Mouse (Mus musculus): Measurements from ENCODE around the gene Ube3a.
A peak's percentile ranks its signal among the peaks of the same experiment; 100 is the strongest.

The Ube3a gene

GRCm38 (mm10) chr7:59228045-59228865 is at the start of gene Ube3a:
Ube3a (plus strand) TSS chr7:59228750.
- peak; percentile 92 to 94 for DNase-seq (ENCODE audit: low spot score in 2 of 2)

DNA sequence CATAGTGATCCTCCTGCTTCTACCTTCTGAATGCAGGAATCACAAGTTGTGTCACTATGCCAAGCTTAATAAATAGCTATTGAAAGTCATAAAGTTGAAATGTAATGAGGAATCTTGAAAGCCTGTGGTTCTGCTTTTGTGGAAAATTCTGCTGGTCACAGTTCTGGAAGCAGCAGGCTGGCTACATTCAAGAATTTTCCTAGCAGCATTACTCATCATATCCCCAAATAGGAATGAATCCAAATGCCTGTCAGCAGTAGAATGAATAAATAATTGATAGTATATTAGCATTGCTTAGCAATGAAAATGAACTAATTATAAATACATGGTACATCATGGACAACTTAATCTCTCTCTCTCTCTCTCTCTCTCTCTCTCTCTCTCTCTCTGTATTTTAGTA is 35.7 kb upstream of the Ube3a start:
- DNase-seq (ENCODE audit: low spot score in 2 of 2) = no peak

GRCm38 (mm10) chr7:59214911-59215310 is 13.6 kb upstream of the Ube3a start:
- DNase-seq (ENCODE audit: low spot score in 2 of 2) = no peak

DNA sequence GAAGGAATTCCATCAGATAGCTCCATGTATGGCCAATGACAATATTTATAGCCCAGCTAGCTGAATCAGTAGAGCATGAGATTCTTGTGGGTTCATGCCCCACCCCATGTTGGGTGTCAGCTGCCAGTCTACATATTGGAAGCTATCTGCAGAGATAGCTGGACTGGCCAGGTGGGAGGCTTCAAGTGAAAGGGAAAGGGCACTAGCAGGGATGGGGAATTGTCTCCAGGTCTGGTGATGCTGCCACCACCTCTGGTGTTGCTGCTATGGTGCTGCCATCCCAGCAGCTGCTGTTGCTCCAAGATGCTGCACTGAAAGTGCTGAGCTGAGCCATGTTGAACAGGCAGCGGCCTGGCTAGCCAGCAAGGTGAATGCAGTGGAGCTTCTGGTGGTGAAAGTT is 7.3 kb upstream of the Ube3a start:
- DNase-seq (ENCODE audit: low spot score in 2 of 2) = no peak

DNA sequence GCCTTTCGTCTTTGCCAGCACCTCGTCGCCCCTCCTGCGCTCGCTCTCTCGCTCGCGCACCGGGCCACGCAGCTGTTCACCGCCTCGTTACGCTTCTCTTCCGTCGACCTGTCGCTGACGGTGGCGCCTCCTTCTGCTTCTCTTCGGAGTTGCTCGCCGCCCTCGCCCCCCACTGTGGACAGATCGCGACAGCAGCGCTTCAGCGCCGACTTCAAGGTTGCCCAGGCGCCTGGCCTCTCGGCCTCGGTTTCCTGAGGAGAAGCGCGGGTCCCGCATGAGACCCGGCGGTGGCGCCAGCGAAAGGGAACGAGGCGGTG is 274 bp downstream of the Ube3a start:
- DNase-seq (ENCODE audit: low spot score in 2 of 2) = no peak

GRCm38 (mm10) chr7:59229183-59229911 is 797 bp downstream of the Ube3a start:
- DNase-seq (ENCODE audit: low spot score in 2 of 2) = peak in 1 of 2 experiments; percentile 16

DNA sequence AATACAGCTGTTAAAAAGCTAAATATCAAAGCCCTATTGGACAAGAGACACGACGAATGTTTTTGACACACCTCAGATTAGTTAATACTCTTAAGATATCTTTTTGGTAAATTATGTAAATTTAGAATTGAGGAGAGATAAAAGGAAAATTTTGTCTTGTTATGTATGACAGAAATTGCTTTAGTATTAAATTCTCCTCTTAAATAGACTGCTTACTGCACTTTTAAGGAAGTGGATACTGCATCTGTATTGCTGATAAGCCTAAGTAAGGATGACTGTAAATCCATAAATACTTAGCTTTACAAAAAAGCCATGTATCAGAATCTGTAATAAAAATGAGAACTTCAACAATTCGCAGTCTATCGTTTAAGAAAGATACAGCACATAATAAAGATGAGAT is 1.8 kb downstream of the Ube3a start:
- DNase-seq (ENCODE audit: low spot score in 2 of 2) = no peak

DNA sequence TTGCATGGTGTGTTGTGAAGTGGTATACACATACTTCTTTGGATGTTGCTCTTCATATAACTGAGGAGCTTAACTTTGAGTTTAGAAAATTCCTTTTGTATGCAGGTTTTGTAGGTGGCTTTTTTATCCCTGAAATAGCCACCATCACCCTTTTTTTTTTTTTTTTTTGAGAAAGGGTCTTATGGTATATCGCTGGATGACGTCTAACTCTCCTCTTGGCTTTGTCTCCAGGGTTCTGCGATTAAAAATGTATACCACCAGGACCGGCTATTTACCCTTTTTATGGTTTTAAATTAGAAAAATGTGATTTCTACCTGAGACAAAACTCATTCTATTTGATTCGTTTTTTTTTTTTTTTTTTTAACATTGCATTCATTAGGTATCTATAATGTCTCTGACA is 2.2 kb downstream of the Ube3a start:
- no peak for DNase-seq (ENCODE audit: low spot score in 2 of 2)

GRCm38 (mm10) chr7:59231960-59232359 is 3.4 kb downstream of the Ube3a start:
- DNase-seq (ENCODE audit: low spot score in 2 of 2) = no peak

- DNase-seq (ENCODE audit: low spot score in 2 of 2) = no peak
These were observed 6.3 kb downstream of the Ube3a start for GRCm38 (mm10) chr7:59234773-59235401.

DNA sequence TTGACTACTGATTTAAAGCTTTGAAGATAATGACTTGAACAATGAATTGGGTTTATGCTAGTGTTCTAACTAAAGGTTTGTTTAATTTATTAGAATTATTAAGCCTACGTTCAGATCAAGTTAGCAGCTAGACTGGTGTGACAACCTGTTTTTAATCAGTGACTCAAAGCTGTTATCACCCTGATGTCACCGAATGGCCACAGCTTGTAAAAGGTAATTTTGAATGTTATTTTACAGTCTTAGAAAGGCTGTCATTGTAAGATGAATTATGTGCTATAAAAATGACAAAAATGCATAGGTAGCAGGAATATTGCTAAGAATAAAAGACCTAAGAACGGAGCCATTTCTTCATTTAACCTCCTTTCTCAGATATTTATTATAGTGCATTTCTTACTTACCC is 14.7 kb downstream of the Ube3a start:
- no peak for DNase-seq (ENCODE audit: low spot score in 2 of 2)

- no peak for DNase-seq (ENCODE audit: low spot score in 2 of 2)
These were observed 17.0 kb downstream of the Ube3a start for GRCm38 (mm10) chr7:59245541-59245940.

DNA sequence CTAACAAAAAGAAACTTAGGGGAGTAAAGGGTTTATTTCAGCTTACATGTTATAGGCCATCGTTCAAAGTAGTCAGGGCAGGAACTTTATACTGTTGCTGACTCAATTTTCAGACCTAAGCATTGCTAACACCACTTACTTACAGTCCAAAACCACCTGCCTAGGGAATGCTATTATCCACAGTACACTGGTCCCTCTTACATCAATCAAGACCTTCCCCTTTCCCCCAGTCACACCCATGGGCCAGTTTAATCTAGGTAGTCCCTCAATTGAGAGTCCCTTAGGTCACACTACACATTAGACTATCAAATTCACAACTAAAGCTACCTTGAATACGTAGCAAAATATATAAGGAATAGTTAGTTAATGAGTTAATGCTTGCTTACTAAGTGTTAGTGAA is 24.8 kb downstream of the Ube3a start:
- no peak for DNase-seq (ENCODE audit: low spot score in 2 of 2)

DNA sequence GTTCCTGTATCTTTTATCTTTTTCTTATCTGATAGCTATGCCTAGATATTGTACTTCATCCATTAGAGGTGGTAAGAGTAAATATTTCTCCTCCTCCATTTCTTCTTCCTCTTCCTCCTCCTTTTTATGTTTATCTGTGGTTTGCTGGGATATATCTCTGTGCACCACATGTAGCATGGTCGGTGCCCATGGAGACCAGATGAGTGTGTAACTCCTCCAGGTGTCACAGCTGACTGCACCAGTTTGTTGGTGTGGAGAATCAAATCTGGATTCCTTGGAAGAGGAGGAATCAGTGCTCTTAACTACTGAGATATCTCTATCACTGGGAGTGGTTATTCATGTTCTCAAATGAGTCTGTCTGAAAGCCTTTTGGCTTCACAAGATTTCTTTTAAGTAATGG is 37.0 kb downstream of the Ube3a start:
- DNase-seq (ENCODE audit: low spot score in 2 of 2) = no peak

- DNase-seq (ENCODE audit: low spot score in 2 of 2) = no peak
These were observed 43.2 kb downstream of the Ube3a start for GRCm38 (mm10) chr7:59271775-59272174.

DNA sequence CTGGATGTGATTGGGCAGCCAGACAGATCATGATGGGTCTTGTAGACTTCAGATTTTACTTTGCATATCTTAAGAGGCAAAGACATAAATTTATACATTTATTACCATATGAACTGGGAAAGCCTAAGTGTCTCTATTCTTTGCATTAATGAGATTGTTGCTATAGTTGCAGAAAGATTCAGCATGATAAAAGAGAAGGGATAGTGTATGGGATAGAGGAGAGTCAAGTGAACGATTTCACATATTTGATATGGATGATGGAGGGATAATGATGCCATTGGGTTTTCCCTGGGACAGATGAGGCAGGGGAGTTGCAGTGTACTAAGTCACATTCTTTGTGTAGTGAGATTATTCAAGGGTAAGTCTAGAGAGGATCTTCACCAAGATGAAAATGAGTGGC is 84.0 kb downstream of the Ube3a start:
- DNase-seq (ENCODE audit: low spot score in 2 of 2) = no peak

DNA sequence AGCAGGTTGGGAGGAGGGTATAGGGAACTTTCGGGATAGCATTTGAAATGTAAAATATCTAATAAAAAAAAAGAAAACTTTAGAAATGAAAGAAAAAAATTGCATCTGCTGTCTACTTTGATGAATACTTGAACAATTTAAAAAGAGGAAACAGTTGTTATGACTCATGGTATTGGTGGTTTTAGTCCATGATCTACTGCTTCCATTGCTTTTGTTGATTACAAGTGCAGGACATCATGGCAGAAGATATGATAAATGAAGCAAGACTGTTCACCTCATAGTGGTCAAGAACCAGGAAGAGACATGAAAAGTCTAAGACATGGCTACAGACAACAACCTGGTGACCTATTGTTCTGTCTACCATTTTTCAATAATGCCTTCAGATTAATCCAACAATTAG is 94.2 kb downstream of the Ube3a start:
- DNase-seq (ENCODE audit: low spot score in 2 of 2) = no peak
